Mouse (Mus musculus): ENCODE measurements at regions not wholly inside any gene's neighbourhood (a gene's known extent, or its start where the extent isn't known, plus 50 kb on each side); places are given as distances from the start of the nearest gene placed in this dataset.

DNA sequence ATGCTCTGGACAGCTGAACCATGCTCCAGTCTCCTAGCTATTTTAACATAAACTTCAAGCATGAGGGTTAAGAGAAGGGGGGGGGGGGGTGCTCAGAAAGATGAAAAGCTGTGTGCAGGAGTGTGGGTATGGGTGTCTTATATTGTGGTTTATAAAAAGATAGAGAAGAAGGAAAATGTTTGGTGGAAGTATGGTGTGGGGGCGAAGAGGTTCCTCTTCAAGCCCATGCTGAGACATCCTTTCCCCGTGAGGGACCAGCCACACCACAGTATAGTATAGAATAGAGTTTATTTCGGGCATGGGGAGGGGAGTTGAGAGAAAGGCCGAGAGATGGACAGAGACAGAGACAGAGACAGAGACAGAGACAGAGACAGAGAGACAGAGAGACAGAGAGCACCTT lies 97.2 kb upstream of the Slit3 start:
- ATAC-seq (replicated peaks; ENCODE audit: insufficient number of reproducible peaks, low FRiP score, low TSS enrichment, low read depth) (no peak), DNase-seq (ENCODE audit: low spot score) (no peak)
- Histone ChIP-seq H3K27ac (replicated peaks; ENCODE audit: low read depth, low read length) (no peak overlapping the region), H3K4me3 (ENCODE audit: low read depth, low read length) (no peak overlapping the region), H3K4me2 (ENCODE audit: low read depth, low read length) (no peak overlapping the region), H3K27me3 (ENCODE audit: control insufficient read depth, insufficient read depth, low read length) (no peaks in the 10 kb centered on the region), H3K9ac (replicated peaks; ENCODE audit: low read length) (no peak overlapping the region), H3K4me1 (ENCODE audit: control insufficient read depth, insufficient read depth, low read length) (no peaks in the 10 kb centered on the region), H3K9me3 (replicated peaks; ENCODE audit: control insufficient read depth, low read length) (no peaks in the 10 kb centered on the region), H3K36me3 (replicated peaks; ENCODE audit: control insufficient read depth, insufficient read depth, low read depth, low read length) (no peaks in the 10 kb centered on the region)
- WGBS: 84% methylated on average over 4 of the region's 4 CpGs

DNA sequence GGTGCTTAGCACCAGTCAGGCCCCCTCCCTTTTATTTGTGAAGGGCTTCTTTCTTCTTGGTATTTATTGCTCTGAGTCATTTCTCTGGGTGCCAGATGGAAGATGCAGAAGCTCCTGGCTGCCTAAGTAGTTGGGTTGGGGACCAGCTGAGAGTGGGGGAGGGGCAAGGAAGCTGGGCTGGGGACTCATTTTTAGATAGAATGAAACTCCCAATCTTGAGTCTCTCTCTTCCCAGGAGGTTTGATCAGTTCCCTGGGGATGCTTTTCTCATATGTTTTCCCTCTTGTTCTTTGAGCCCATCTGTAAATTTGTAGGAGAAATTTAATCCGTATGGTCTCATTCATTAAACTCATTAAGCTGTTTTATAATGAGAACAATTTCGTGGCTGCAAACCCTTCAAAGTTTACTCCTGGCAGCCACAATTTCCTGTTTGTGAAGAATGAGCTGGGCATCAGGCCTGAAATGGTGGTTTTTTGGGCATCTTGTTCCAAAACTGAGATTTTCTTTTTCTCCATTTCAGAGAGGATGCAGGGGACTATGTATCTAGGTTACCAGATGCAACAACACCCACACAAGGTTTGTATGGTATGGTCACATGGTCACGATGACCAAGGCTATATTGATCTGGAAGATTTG lies 98.9 kb upstream of the Slit3 start:
- Histone ChIP-seq H3K9ac (replicated peaks; ENCODE audit: low read length) (no peak overlapping the region), H3K36me3 (replicated peaks; ENCODE audit: control insufficient read depth, insufficient read depth, low read depth, low read length) (no peaks in the 10 kb centered on the region), H3K27ac (replicated peaks; ENCODE audit: low read depth, low read length) (no peak overlapping the region), H3K9me3 (replicated peaks; ENCODE audit: control insufficient read depth, low read length) (no peaks in the 10 kb centered on the region), H3K27me3 (ENCODE audit: control insufficient read depth, insufficient read depth, low read length) (no peaks in the 10 kb centered on the region), H3K4me3 (ENCODE audit: low read depth, low read length) (no peak overlapping the region), H3K4me2 (ENCODE audit: low read depth, low read length) (no peak overlapping the region), H3K4me1 (ENCODE audit: control insufficient read depth, insufficient read depth, low read length) (no peaks in the 10 kb centered on the region)
- ATAC-seq (replicated peaks; ENCODE audit: insufficient number of reproducible peaks, low FRiP score, low TSS enrichment, low read depth): no peak
- 63% methylated on average over 3 of the region's 3 CpGs for WGBS
- peak; percentile 2 for DNase-seq (ENCODE audit: low spot score)

- Histone ChIP-seq H3K4me1 (ENCODE audit: control insufficient read depth, insufficient read depth, low read length) (no peaks in the 10 kb centered on the region), H3K27ac (replicated peaks; ENCODE audit: low read depth, low read length) (no peak overlapping the region), H3K36me3 (replicated peaks; ENCODE audit: control insufficient read depth, insufficient read depth, low read depth, low read length) (no peaks in the 10 kb centered on the region), H3K4me3 (ENCODE audit: low read depth, low read length) (no peak overlapping the region), H3K9ac (replicated peaks; ENCODE audit: low read length) (no peak overlapping the region), H3K4me2 (ENCODE audit: low read depth, low read length) (no peak overlapping the region), H3K27me3 (ENCODE audit: control insufficient read depth, insufficient read depth, low read length) (no peaks in the 10 kb centered on the region), H3K9me3 (replicated peaks; ENCODE audit: control insufficient read depth, low read length) (no peaks in the 10 kb centered on the region)
- DNase-seq (ENCODE audit: low spot score): no peak
- ATAC-seq (replicated peaks; ENCODE audit: insufficient number of reproducible peaks, low FRiP score, low TSS enrichment, low read depth): no peak
- 69% methylated on average over 3 of the region's 3 CpGs for WGBS
Measured at GRCm38 (mm10) chr11:35016998-35017397, 104.0 kb upstream of the Slit3 start.

DNA sequence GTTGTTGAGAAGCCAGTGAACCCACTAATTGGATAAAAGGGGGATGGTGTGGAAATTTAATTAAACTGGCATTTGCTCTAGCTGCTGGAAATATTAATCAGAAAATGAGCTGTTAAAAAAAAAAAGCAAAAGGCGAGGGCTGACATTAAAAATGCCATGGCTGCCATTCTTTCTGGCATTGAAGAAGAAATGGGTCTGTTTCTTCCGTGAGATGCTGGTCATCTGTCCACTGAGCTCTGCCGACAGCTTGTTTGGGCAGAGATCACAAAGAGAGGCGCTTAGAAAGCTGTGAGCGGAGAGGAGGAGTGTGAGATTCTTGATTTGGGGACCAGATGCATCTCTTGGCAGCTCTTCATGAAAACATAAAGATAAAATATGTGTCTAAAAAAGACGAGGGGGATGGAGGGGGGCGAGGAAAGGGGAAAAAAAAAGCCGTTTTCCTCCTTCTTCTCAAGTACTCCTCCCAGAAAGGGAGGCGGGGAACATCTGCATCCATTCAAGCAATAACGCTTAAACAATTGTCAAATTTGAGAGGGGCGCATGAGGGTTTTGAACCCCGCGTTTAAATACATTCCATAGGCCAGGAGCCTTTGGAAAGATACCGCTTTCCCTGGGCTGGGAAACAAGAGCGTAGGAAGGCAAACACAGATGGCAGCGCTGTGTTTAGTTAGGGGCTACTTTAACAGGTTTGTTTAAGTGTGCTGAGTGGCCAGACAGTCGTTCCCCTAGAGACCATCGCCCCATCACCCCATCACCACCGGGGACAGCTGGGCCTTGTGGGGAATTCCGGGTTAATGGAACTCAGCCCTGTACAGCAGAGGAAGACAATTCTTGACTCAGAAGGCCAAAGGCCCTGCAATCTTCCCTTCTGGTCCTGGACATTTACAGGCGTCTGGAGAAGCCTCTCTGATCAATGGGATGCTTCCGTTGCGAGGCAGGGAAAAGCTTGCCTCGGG lies 109.2 kb upstream of the Slit3 start:
- no peak overlapping the region for H3K9ac ChIP-seq (replicated peaks; ENCODE audit: low read length)
- H3K36me3 ChIP-seq (replicated peaks; ENCODE audit: control insufficient read depth, insufficient read depth, low read depth, low read length): no peaks in the 10 kb centered on the region
- ATAC-seq (replicated peaks; ENCODE audit: insufficient number of reproducible peaks, low FRiP score, low TSS enrichment, low read depth) (no peak), DNase-seq (ENCODE audit: low spot score) (peak; percentile 77)
- no peak overlapping the region for H3K4me3 ChIP-seq (ENCODE audit: low read depth, low read length)
- no peaks in the 10 kb centered on the region for H3K9me3 ChIP-seq (replicated peaks; ENCODE audit: control insufficient read depth, low read length)
- H3K4me2 ChIP-seq (ENCODE audit: low read depth, low read length): no peak overlapping the region
- 38% methylated on average over 24 of the region's 24 CpGs for WGBS
- H3K27ac ChIP-seq (replicated peaks; ENCODE audit: low read depth, low read length): no peak overlapping the region
- H3K27me3 ChIP-seq (ENCODE audit: control insufficient read depth, insufficient read depth, low read length): no peaks in the 10 kb centered on the region; the same call in 1 of the 2 replicates
- H3K4me1 ChIP-seq (ENCODE audit: control insufficient read depth, insufficient read depth, low read length): peaks cover under 1% of the 10 kb centered on the region; the same call in 1 of the 2 replicates

DNA sequence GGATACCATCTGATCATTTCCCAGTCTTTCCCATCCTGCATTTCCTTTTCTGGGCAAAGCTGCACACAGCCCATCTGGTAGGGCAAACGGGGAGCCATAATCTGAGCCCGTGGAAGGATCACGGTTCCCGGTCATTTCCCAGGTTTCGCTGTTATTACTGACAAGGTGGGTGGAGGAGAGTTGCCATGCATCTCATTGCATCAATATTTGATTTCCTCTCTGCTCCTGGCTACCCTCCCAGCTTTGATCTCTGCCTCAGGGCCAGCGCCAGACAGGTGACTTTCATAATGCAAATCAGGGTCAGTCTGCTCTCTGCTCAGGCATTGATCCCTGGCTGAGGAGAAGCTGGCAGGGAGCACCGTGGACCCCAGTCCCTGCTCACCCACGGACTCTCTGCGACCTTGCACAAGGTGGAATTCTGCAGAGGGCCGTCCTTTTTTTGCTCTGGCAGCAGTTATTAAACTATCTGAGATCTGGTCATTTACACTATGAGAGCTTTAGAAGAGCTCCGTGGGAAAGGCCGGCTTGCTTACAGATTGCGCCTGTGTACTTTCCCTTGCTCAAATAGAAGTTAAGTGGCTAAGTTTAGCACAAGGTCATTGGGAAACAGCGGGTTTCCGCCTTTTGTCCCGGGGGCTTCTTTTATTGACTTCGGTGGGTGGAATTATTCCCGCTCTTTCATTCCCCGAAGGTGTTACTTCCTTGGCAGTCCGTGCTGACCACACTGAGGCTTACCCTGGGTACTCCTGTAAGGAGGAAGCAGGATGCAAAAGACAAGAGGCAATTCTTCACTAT lies 114.1 kb upstream of the Slit3 start:
- ATAC-seq (replicated peaks; ENCODE audit: insufficient number of reproducible peaks, low FRiP score, low TSS enrichment, low read depth) (no peak), DNase-seq (ENCODE audit: low spot score) (no peak)
- H3K27ac ChIP-seq (replicated peaks; ENCODE audit: low read depth, low read length): no peak overlapping the region
- H3K9me3 ChIP-seq (replicated peaks; ENCODE audit: control insufficient read depth, low read length): no peaks in the 10 kb centered on the region
- no peaks in the 10 kb centered on the region; the same call in 1 of the 2 replicates for H3K27me3 ChIP-seq (ENCODE audit: control insufficient read depth, insufficient read depth, low read length)
- no peak overlapping the region for H3K9ac ChIP-seq (replicated peaks; ENCODE audit: low read length)
- no peak overlapping the region for H3K4me3 ChIP-seq (ENCODE audit: low read depth, low read length)
- no peaks in the 10 kb centered on the region for H3K36me3 ChIP-seq (replicated peaks; ENCODE audit: control insufficient read depth, insufficient read depth, low read depth, low read length)
- 46% methylated on average over 20 of the region's 20 CpGs for WGBS
- H3K4me1 ChIP-seq (ENCODE audit: control insufficient read depth, insufficient read depth, low read length): peaks cover 2% of the 10 kb centered on the region; the same call in 1 of the 2 replicates
- H3K4me2 ChIP-seq (ENCODE audit: low read depth, low read length): no peak overlapping the region

DNA sequence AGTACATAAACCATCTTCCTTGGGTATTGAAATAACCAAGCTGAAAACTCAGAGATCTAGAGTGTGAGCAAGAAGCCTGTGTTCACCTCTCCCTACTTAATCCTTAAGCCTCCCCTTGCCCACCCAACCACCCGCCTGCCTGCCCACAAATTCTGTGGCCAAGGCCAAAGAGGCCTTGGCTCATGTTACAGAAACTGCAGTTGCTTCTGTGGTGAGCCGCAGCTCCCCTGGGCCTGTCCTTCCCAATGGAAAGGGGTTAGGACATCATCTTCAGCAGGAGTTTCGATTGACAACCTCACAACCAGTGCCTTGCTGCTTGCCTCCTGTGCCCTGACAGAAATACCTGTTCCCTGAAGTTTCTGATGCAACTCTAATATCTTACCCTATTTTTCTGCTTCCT lies 115.9 kb upstream of the Slit3 start:
- no peaks in the 10 kb centered on the region; the same call in 1 of the 2 replicates for H3K27me3 ChIP-seq (ENCODE audit: control insufficient read depth, insufficient read depth, low read length)
- H3K9ac ChIP-seq (replicated peaks; ENCODE audit: low read length): no peak overlapping the region
- DNase-seq (ENCODE audit: low spot score) (no peak), ATAC-seq (replicated peaks; ENCODE audit: insufficient number of reproducible peaks, low FRiP score, low TSS enrichment, low read depth) (no peak)
- H3K4me2 ChIP-seq (ENCODE audit: low read depth, low read length): no peak overlapping the region
- H3K36me3 ChIP-seq (replicated peaks; ENCODE audit: control insufficient read depth, insufficient read depth, low read depth, low read length): no peaks in the 10 kb centered on the region
- H3K9me3 ChIP-seq (replicated peaks; ENCODE audit: control insufficient read depth, low read length): no peaks in the 10 kb centered on the region
- no peak overlapping the region for H3K27ac ChIP-seq (replicated peaks; ENCODE audit: low read depth, low read length)
- 67% methylated on average over 3 of the region's 3 CpGs for WGBS
- H3K4me3 ChIP-seq (ENCODE audit: low read depth, low read length): no peak overlapping the region
- H3K4me1 ChIP-seq (ENCODE audit: control insufficient read depth, insufficient read depth, low read length): peaks cover 2% of the 10 kb centered on the region; the same call in 1 of the 2 replicates

DNA sequence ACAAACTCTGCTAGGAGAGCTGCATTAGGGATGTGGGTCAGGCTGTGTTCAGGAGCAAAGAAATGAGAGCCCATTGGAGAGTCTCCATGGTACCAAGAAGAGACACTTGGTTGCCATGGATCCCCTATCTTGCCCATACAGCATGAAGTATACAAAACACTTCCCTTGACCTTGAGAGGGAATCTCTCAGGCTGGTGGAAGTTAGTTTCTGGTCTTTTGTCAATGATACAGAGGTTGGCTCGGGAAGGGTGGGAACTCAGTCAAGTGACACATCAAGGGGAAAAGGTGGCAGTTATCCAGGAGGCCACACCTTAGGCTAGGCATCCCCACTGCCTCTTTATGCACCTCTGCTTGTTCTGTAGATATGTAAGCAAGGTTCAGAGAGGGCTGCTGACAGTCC lies 116.6 kb upstream of the Slit3 start:
- no peak for ATAC-seq (replicated peaks; ENCODE audit: insufficient number of reproducible peaks, low FRiP score, low TSS enrichment, low read depth)
- peaks cover 2% of the 10 kb centered on the region; the same call in 1 of the 2 replicates for H3K4me1 ChIP-seq (ENCODE audit: control insufficient read depth, insufficient read depth, low read length)
- no peak for DNase-seq (ENCODE audit: low spot score)
- H3K4me3 ChIP-seq (ENCODE audit: low read depth, low read length): no peak overlapping the region
- 75% methylated on average over 1 of the region's 1 CpGs for WGBS
- H3K36me3 ChIP-seq (replicated peaks; ENCODE audit: control insufficient read depth, insufficient read depth, low read depth, low read length): no peaks in the 10 kb centered on the region
- no peak overlapping the region for H3K4me2 ChIP-seq (ENCODE audit: low read depth, low read length)
- H3K9ac ChIP-seq (replicated peaks; ENCODE audit: low read length): no peak overlapping the region
- no peaks in the 10 kb centered on the region for H3K9me3 ChIP-seq (replicated peaks; ENCODE audit: control insufficient read depth, low read length)
- H3K27ac ChIP-seq (replicated peaks; ENCODE audit: low read depth, low read length): no peak overlapping the region
- H3K27me3 ChIP-seq (ENCODE audit: control insufficient read depth, insufficient read depth, low read length): no peaks in the 10 kb centered on the region; the same call in 1 of the 2 replicates
